Mouse (Mus musculus) thymus, postnatal 14 days (tissue): ENCODE measurements at regions not wholly inside any gene's neighbourhood (a gene's known extent, or its start where the extent isn't known, plus 50 kb on each side); places are given as distances from the start of the nearest gene placed in this dataset.

ENCODE experiments used
- DNase-seq: peaks from one replicate; pipeline ENCODE4 v3.0.0; 2021

DNA sequence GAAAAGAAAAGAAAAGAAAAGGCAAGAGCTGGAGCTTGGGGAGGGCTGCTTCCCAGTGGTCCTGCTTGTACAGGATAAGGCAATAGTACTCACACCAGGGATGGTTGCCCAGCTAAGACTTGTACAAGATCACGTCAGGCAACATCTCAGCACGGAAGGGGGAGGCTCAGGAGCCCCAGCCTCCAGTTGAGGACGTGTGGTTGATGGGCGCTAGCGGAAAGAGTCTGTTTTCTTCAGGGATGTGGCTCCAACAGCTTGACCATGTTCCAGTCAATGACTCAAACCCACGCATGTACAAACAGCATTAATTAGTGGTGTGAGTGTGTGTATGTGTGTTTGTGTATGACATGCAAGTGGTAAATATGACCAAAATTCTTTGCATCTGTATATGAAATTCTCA, 153.1 kb upstream of the Rpl34 start:
- no peak for DNase-seq

- DNase-seq, result peak; percentile 48
Observed at GRCm38 (mm10) chr3:130880482-130880881, 150.3 kb upstream of the Rpl34 start.

DNA sequence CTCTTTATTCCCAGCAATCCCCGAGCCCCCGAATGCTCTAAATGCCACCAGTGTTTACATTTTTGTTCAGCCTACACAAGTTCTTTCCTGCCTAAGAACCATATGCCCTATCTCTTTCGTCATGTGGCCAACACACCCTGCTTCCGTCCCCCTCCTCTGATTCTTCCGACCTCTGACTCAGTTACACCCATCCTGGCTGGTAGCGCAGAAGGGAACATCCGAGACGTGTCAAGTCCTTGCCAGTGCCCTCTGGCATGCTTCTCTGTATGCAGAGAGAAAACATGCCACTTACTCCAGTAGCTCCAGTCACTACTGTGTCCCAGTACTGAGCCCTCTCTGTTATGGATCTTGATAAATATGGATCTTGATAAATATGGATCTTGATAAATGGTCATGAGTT, 149.3 kb upstream of the Rpl34 start:
- DNase-seq, result no peak

DNA sequence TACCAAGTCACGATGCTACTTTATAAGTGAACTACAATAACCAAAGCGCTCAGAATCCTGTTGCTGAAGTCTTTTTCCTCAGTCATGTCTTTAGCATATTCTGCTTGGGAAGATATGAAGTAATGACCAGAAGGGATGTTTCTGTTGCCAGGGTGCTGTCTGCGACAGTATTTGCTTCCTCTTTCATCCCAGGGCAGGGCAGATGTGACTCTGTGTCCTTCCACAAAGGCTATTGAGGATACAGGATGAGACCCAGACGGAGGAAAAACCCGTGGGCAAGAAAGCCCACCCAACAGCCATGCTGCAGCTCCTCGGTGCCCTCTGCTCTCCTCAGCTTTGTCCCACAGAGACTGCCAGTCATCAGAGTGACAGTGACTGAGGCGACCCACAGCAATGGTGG, 148.6 kb upstream of the Rpl34 start:
- DNase-seq, result no peak

GRCm38 (mm10) chr3:130877981-130878380, 147.8 kb upstream of the Rpl34 start:
- DNase-seq, result no peak

GRCm38 (mm10) chr3:130873745-130874144, 143.5 kb upstream of the Rpl34 start:
- DNase-seq, result no peak

DNA sequence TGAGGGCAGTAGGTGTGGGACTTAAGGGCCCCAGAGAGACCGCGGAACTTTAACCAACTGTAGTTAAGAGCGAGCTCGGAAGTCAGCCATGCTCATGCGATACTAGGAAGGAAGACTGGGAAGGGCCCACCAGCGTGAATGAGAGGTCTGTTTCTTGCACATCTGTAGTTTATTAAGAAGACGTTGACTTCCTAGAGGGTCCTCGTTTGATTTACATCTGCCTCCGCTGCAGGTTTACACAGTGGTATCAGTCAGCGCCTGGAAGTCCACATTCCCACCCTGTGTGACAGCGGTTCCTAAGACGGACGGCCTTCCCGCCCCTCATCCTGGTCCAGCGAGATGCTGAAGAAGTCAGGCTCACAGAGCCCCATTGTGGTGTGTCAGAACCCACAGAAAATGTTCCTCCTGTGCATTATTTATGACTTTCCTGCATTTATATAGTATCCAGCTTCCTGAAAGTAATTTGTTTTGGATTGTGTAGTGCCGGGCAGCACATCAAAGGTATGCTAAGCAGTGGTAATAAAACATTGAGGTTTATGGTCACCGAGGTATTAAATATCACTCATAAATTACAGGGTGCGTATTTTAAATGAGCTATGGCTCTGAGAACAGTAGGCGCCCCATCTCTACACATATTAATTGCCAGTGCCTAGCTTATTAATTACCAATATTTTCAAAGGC, 136.9 kb upstream of the Rpl34 start:
- DNase-seq, result no peak

- peak; percentile 42 for DNase-seq
Observed at GRCm38 (mm10) chr3:130864783-130865182, 134.6 kb upstream of the Rpl34 start.

DNA sequence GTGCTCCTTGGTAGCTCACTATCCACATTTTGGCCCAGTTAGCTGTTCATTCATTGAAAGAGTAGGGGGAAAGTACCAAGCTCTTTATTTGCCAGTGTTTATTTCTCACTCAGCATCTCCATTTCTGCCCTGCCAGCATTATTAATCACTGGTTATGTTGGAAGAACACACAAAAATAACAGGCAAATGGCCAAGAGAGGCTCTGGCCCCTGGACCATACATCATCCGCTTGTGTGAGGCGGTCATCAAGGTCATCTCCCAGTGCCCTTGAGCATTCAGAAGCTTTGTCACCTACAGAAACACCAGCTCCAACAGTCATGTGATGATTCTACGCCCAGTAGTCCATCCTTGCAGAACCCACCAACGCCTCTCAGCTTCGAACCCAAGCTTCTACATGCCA, 133.2 kb upstream of the Rpl34 start:
- no peak for DNase-seq

- DNase-seq, result no peak
Observed at GRCm38 (mm10) chr3:130860315-130860714, 130.1 kb upstream of the Rpl34 start.

GRCm38 (mm10) chr3:130853866-130854265, 123.7 kb upstream of the Rpl34 start:
- DNase-seq, result no peak

- DNase-seq, result no peak
Observed at GRCm38 (mm10) chr3:130850766-130851308, 120.6 kb upstream of the Rpl34 start.

DNA sequence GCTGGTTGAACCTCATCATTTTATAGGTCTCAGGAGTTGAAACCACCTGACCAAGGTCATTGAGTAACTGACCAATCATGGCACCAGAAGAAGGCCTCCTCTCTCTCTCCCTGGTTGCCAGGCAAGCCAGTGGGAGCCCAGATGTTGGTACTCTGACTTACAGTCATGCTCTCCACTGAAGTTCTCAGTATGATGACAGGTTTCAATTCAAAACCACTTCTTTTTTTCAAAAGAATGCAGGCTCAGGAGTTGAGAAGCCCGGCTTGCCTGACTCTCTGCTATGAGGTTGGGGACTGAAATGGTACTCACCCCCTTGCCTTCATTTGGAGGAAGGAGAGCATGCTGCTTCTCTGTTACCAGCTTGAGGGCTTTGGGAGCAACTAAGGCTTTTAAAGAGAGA, 111.6 kb upstream of the Rpl34 start:
- no peak for DNase-seq

DNA sequence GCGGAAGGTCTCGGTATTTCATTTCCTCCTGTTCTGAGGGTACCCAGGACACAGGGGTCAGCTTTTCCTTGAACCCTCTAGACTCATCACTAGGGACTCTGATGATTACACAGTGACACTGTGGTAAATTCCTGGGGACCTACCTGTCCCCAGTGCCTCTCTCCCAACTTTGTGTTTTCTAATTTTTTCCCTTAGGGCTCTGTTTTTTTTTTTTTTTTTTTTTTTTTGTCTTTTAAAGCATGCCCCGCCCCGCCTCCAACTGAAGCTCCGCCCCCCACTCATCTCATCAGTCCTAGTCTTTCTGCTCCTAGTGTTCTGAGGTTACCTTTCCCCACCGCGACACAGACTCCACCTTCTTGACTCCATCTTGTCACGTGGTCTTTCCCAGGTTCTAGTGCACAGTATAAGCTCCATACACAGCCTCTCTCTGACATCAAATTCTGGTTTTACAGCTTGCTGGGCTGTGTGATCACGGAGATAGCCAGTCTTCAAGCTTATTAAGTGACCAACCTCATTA, 109.8 kb upstream of the Rpl34 start:
- no peak for DNase-seq

- no peak for DNase-seq
Observed at GRCm38 (mm10) chr3:130838626-130839422, 108.6 kb upstream of the Rpl34 start.

- DNase-seq, result no peak
Observed at GRCm38 (mm10) chr3:130833722-130834121, 103.5 kb upstream of the Rpl34 start.

GRCm38 (mm10) chr3:130833082-130833481, 102.9 kb upstream of the Rpl34 start:
- DNase-seq, result no peak

GRCm38 (mm10) chr3:130831788-130832187, 101.6 kb upstream of the Rpl34 start:
- DNase-seq, result no peak

GRCm38 (mm10) chr3:130828346-130828745, 98.1 kb upstream of the Rpl34 start:
- DNase-seq, result no peak

DNA sequence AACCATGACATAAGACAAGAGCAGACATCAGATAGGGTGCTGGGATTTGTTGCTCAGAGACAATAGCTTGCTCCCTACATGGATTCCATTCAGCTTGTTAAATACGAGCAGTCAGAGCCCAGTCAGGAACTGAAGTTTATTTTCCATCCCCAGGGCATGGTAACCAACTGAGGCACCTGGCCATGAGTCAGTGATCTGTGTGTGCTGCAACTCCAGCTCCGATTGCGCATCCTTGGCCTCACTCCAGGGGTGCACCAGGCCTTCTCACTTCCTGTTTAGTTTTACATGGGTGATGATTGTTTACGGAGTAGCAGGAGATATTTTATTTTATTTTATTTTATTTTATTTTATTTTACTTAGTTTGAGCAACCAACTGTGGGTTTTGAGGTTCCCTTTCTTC, 97.7 kb upstream of the Rpl34 start:
- DNase-seq, result no peak

DNA sequence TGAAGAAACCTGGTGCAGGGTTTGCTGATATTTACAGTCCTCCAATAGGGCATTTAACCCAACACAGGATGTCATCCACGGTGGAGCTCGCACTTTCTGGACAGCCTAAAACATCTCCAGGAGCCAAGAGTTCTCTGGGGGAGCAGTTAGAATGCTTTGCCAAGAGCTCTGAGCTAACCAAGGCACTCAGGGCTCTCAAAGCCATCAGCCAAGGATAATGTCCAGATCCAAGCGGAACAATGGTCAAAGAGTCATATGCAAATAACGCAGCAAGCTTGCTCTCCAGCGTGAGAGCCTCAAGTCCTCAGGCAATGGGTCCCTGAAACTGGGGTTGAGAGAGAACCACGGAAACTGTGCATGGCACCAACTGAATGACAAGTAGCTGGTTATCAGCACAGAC, 96.8 kb upstream of the Rpl34 start:
- DNase-seq, result no peak

GRCm38 (mm10) chr3:130819837-130820098, 89.6 kb upstream of the Rpl34 start:
- DNase-seq, result no peak

DNA sequence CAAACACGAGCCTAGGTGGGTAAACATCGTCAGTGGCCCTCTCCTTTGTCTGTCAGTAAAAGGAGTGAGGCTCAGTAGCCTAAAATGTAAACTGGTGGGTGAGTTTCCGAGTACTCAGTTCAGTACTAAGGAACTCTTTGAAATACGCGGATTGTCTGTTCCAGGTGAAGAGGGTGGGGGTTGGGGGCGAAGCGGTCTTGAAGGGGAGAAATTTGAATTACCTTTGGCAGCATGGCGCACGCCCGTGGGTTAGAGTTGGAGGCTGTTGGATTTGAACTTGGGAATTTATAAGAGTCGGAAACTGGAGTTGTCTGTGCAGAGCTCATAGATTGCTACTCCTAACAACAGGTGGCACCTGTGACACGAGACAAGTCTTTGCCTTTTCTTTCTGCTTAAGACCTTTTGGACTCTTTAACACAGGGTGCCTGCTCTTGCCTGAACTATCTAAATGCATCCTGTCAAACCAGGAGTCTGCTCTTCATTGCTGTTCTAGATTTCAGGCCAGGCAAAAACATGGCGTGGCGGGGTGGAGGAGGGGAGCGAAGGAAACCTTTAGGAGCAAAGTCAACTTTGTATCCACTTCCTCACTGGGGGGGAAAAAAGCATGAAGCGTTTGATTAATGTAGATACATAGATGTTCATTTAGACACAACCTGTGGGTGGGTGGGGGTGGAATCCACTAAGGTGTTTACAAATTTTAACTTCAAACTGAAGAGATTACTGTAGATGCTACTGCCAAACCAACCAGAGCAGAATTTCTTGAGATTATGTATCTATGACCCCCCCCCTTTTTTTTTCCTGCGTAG, 89.0 kb upstream of the Rpl34 start:
- peak; percentile 61 for DNase-seq
